Mouse (Mus musculus) lung, postnatal 10 days (tissue): ENCODE results near the gene Nudcd2.

Experiments used
- DNase-seq: peaks from one replicate; pipeline ENCODE4 v3.0.0; 2021

Nudcd2 gene

DNA sequence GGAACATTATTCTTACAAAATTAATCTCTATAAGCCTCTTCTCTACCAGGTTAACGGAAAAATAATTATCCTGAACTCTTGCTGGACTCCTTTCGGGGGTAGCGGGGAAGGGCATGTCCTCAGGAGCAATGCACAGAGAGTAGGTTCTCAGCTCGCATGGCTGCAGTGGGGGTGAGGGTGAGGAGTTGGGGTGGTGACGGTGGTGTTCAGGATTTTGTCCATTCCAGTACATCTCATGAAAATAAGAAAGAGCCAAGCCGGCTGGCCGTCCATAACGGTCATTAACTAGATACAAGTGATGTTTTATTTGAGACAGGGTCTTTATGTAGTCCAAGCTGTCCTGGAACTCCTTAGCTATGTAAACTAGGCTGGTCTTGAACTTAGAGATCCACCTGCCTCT is 22.5 kb downstream of the Nudcd2 start:
- DNase-seq = no peak

- no peak for DNase-seq
Measured at GRCm38 (mm10) chr11:40759896-40760295, 26.4 kb downstream of the Nudcd2 start.

DNA sequence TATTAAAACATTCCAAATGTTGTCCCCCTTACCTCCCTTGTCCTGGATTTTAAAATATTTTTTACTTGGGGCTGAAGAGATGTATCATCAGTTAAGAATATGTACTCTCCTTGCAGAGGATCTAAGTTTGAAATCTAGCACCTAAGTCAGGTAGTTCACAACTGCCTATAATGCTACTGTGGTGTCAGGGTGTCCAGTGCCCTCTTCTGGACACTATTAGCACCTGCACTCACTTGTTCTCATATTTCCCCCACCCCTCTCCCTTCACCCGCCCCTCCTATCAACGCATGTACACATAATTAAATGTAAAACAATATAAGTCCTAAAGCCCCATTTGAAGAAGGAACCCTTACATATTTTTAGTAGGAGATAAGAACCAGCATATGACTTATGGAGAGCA is 29.9 kb downstream of the Nudcd2 start:
- DNase-seq = no peak

- no peak for DNase-seq
Measured at GRCm38 (mm10) chr11:40764690-40765089, 31.2 kb downstream of the Nudcd2 start.

GRCm38 (mm10) chr11:40775315-40776269 is 42.1 kb downstream of the Nudcd2 start:
- DNase-seq = peak; percentile 16

DNA sequence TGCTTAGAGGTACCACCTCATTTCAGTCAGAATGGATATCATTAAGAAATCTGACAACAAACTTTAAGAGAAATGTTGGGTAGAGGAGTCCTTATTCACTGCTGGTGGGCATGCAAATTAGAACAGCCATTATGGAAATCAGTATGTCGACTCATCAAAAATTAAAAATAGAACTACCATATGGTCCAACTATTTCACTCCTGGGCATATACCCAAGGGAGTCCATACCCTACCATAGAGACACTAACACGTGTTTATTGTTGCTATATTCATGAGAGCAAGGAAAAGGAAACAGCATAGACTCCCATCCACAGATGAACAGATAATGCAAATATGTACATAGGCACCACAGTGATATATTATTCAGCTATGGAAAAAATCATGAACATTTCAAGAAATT is 48.4 kb downstream of the Nudcd2 start:
- no peak for DNase-seq

DNA sequence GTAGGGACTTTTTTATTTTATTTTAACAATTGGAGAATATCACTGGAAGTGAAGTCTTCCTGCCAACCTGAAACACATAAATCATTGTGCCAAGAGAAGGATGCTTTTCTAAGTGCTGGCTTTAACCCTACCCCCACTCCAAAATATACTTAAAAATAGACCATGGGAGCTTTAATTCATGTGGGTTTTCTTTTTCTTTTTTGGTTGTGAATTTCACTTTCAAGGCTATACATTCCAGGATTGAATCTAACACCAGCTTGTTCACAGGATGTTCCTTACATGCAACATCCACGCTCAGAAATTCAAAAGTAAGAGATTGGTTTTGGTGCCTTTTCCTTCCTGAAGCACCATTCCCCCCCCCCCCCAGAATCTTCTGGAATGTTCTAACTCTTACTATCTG is 49.9 kb downstream of the Nudcd2 start:
- DNase-seq = no peak

DNA sequence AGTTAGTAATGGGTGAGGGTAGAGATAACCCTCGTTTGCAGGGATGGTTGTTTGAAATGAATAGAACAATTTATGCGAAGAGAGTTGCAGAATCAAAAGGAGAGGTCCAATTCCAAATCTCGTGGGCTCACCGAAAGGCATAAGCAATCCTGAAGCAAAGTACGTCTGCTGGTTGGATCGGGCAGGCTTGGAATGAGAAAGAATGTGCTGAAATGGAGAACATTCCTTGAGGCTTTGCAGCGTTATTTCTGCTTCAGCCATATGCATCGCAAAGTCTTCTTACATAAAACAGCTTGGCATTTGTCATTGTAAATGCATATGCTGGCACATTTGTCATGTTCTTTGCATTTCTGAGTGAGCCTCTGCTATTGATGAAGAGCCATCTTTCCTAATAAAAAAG is 50.9 kb downstream of the Nudcd2 start:
- no peak for DNase-seq

DNA sequence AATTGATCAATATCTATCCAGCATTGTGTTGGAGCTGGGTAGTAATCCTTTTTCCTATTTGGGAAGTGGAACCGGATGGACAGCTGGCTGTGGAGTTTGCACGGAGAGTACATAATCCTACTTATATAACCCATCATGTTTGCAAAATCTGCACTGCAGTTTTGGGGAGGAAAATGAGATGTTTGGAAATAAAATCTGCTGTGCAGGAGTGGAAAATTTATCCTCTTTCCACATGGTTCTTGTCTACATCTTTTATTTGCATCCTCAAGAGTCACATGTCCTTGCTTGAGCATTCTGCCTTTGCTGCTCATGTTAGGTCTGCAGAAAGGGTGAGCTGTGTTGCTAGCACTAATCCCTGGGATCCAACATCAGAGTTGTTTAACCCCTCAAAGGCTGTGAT is 53.4 kb downstream of the Nudcd2 start:
- DNase-seq = no peak
